Mouse (Mus musculus) layer of hippocampus, adult 9-10 months (tissue): ENCODE results near the gene Klhl36.

Experiments
- DNase-seq: peaks from one replicate; pipeline ENCODE4 v3.0.0; 2022; ENCODE audit warnings: low spot score

Gene Klhl36

GRCm38 (mm10) chr8:119883281-119883680, 21.2 kb downstream of the Klhl36 start:
- no peak for DNase-seq

DNA sequence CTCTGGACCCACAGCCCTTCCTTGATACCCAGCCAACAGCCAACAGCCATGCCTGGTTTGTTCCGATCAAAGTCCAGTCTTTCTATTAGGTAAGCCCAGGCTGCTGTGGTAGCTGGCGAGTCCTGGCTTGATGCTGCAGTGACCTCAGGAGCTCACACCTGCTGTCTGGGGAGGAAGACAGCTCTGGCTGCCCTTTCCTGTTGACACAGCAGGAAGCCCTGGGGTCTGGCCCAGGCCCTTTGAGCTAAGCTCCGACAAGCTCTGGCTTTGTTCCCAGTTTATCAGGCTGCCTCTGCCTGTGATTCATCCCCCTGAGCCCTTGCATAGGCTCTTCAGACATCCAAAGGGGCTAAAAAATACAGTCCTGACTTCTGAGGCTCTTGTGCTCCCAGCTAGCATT, 23.5 kb downstream of the Klhl36 start:
- no peak for DNase-seq

GRCm38 (mm10) chr8:119887130-119887529, 25.1 kb downstream of the Klhl36 start:
- DNase-seq = no peak

DNA sequence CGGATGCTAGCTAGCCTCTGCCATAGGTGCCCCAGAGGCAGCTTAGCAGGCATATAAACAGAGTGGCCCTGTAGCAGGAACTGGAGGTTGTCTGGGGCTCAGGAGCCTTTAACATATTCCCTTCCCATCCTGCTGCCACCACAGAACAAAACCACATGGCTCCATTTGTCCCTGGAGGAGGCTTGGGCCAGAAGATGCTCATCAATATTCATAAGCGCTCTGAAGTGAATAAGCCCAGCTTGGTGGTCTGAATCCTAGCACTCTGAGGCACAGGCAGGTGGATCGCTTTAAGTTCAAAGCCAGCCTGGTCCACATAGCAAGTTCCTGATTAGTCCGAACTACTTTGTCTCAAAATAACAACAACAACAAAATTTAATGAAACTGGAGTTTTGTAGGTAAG, 25.9 kb downstream of the Klhl36 start:
- no peak for DNase-seq

DNA sequence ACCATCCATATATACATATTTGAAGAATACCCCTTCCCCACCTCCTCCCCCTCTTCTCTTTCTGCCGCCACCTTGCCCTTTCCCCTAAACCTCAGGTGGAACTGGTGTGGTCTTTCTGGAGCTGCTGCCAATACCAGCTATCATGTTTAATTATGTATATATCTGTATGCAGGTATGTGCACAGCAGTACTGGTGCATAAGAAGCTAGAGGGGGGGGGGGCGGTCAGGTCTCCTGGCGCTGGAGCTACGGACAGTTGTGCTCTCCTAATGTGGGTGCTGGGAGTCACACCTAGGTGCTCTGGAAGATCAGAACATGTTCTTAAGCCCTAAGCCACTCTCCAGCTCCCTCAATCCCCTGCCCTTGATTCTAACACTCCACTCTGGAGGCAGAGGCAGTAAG, 35.0 kb downstream of the Klhl36 start:
- DNase-seq = no peak

DNA sequence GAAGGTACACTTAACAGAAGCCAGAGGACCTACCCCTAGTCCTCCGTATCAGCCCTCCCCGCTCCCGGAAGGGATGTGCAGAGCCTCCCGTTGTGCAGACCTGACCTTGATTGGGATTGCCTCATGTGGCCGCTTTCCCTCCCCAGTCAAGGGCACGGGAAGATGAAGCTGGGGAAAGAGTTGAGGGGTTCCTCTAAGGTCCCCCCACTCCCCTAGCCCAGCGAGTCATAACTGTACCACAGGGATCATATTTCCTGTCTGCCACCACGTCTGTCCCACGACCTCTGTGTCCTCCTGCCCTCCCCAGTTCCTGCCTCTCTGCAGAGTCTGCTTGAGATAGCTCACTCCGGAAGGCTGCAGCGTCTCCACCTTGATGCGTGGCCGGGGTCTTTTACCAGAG, 35.9 kb downstream of the Klhl36 start:
- DNase-seq = no peak

DNA sequence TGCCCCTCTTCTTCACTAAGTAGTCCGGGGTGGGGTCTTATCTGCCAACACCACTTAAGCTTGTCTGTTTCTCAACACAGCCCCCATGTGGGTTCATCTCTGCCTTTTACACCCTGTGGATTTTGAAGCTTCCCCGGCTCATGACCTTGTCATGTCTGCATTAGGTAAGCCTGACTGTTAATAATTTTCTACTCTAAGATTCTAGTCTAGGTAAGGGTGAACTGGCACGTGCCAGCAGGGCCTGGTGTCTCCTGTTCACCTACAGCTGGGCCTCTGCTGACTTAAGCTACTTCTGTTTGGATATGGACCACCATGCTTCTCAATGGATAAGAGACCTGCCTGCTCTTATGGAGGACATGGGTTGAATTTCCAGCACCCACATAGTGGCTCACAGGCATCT, 39.3 kb downstream of the Klhl36 start:
- no peak for DNase-seq

DNA sequence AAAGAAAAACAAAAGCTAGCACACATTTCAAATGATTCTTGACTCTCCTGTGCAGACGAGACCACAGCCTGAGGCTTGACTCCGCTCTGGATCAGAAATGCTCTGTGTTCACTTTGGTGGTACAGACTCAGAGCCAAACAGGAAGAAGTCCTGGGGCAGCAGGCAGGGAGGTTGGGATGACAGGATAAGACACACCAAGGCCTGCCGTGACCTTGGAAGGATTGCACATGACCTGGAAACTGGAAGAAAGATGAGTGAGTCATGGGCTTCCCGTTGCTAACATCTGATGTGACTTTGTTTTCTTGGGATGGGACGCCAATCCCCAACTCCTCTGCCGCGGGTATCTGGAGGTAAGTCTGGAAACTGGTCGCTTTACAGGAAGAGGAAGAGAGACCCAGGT, 39.9 kb downstream of the Klhl36 start:
- no peak for DNase-seq

DNA sequence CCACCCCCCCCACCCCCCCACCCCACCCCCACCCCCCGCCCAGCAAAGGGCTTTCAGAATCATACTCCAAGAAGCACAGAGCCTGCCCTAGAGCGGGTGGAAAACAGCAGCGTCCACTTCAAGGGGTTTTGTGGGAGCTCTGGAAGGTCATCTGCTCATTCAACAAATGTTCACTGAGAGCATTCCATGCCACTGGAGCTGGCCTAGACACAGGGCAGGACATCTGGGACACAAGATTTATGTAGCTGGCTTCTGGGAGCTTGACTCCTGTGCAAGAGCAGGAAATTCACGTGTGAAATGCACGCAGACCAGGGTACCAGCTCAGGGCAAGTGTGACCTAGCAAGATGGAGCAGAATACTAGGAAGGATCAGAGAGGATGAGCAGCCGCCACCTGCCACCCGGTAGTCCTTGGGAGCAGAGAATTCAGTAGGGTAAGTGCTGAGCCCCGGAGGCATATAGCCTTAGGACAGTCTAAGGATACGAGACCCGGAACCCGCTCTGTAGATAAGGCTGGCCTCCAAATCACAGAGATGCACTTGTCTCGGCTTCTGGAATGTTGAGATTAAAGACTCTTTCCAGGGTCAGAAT, 42.4 kb downstream of the Klhl36 start:
- DNase-seq = no peak

- no peak for DNase-seq
Measured at GRCm38 (mm10) chr8:119909944-119910546, 48.0 kb downstream of the Klhl36 start, which contains the start of gene Usp10. TSS of gene Usp10 (plus strand) at chr8:119910360.

GRCm38 (mm10) chr8:119910547-119911257, 48.6 kb downstream of the Klhl36 start, which contains the start of gene Gm20388:
TSS of gene Gm20388 (plus strand) at chr8:119910841.
- peak; percentile 75 for DNase-seq

- no peak for DNase-seq
Measured at GRCm38 (mm10) chr8:119911258-119911962, 49.3 kb downstream of the Klhl36 start.

GRCm38 (mm10) chr8:119912643-119913042, 50.6 kb downstream of the Klhl36 start:
- DNase-seq = no peak

- no peak for DNase-seq
Measured at GRCm38 (mm10) chr8:119913181-119913580, 51.1 kb downstream of the Klhl36 start.

DNA sequence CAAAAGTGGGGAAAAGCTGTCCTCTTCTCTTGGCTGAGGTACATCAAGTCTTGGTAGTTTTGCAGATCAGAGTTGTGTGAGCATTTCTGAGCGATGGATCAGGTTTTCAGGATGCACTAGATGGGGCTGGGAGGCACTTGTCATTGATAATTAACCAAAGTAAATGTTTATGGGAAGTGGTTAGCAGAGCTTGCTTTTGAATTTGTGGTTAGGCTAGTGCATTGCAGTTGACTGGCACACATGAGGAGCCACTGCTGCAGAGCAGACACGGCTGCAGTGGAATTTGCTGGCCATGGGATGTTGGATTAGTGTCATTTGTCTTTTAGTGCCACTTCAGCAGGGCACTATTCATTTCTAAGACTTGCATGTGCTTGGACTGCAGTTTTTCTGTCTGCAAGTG, 52.1 kb downstream of the Klhl36 start:
- no peak for DNase-seq

- DNase-seq = no peak
Measured at GRCm38 (mm10) chr8:119915298-119915697, 53.2 kb downstream of the Klhl36 start.

GRCm38 (mm10) chr8:119916237-119916892, 54.3 kb downstream of the Klhl36 start:
- no peak for DNase-seq

GRCm38 (mm10) chr8:119917415-119917814, 55.3 kb downstream of the Klhl36 start:
- DNase-seq = no peak

DNA sequence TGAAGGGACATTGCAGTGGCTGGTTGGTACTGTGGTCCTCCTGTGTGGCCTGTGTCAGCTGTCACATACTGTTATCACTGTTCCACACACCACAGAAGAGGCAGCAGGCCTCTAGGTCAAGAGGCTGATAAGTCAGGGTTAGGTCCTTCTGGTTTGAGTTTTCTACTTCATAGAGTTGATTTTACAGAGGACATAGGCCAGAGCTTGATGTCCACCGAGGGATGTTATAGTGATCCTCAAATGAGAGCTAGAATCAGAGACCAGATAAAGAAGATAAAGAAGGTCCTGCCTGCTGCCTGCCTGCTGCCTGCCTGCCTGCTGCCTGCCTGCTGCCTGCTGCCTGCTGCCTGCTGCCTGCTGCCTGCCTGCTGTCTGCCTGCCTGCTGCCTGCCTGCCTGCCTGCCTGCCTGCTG, 56.1 kb downstream of the Klhl36 start:
- DNase-seq = no peak

DNA sequence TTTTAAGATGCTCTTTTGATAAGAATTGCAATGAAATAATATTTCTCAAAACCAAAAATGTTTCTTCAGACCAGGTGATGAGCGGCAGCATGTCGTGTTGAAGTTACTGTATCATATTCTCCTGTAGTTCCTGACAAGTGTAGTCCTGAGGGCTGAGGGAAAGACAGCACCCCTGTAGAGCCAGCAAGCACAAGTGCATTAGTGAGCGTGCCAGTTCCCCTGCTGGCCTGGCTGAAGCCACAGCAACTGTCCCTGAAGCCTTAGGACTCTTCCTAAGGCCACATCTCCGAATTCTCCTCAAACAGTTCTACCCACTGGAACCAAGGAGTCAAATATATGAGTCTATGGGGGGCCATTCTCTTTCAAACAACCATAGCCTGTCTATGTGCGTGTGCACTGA, 61.2 kb downstream of the Klhl36 start:
- DNase-seq = no peak

DNA sequence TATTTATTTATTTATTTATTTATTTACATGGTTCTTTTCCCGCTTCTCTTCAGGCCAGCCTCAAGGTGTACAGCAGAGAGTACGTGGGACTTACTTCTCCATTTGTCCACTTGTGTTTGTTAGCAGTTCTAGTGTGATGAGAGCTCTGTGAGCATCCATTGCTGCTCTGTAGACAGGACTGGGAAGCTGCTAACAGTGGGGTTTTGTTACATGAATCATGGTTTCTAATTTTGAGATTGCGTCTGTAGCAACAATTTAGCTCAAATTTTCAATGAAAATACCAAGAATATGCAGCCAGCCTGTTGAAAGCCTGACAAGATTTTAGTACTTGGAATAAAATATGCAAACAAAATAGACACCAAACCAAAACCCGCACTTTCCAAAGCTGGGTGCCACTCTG, 63.4 kb downstream of the Klhl36 start:
- no peak for DNase-seq

- DNase-seq = no peak
Measured at GRCm38 (mm10) chr8:119926474-119926873, 64.4 kb downstream of the Klhl36 start.
